In genomic region chr1:97969765-97970164, GRCm38 (mm10) we compare ENCODE assay signal across 28 mouse cellular contexts.
DNase-seq lines count a peak whose midpoint lies in the region; ATAC-seq and TF ChIP-seq lines count a peak whose summit lies in the region.
"Had no signal": no experiment of that assay in that cellular context is flagged by ENCODE, and none has a peak within 500 bp of the region (broad histone marks: within the 10 kb centered on the region; RNA-seq: fewer than 3 reads in every experiment).

No protein-coding gene starts in this region.

- H3K4me3 ChIP-seq in heart, embryonic 13.5 days: no peak overlapping the region
- no peak overlapping the region for H3K4me3 ChIP-seq in intestine, embryonic 15.5 days (replicated peaks)
- H3K4me3 ChIP-seq in intestine, postnatal 0 days (ENCODE audit: low read depth, low read length): no peak overlapping the region
- H3K4me3 ChIP-seq in intestine, embryonic 16.5 days (ENCODE audit: low read length): no peak overlapping the region
- H3K4me3 ChIP-seq: embryonic facial prominence, embryonic 13.5 days; embryonic facial prominence, embryonic 15.5 days; erythroblast, embryonic 14.5 days; forebrain, embryonic 10.5 days; forebrain, embryonic 12.5 days had no signal

- DNase-seq in heart, postnatal 14 days: no peak
- DNase-seq: adrenal gland, adult 2 months; adrenal gland, postnatal 10 days; adrenal gland, postnatal 25 days; B cell, adult 2 months; cerebellum, adult 11 months; cerebellum, adult 18-20 months; cerebellum, adult 8-10 months; cerebellum, adult 9-11 months; cerebellum, postnatal 14 days; cerebellum, postnatal 36 days; embryo, embryonic 11 days had no signal

- 44% methylated on average over 4 of the region's 4 CpGs for WGBS in heart, embryonic 13.5 days
- 49% methylated on average over 4 of the region's 4 CpGs for WGBS in intestine, embryonic 15.5 days
- 33% methylated on average over 4 of the region's 4 CpGs for WGBS in intestine, postnatal 0 days
- 57% methylated on average over 4 of the region's 4 CpGs for WGBS in intestine, embryonic 16.5 days

- no peak for TF ChIP-seq CTCF in intestine, postnatal 0 days (IDR thresholded peaks at IDR 0.05; ENCODE audit: low read depth)

- no peak overlapping the region for H3K4me2 ChIP-seq in heart, embryonic 13.5 days
- H3K4me2 ChIP-seq in intestine, embryonic 15.5 days (replicated peaks): no peak overlapping the region
- no peak overlapping the region for H3K4me2 ChIP-seq in intestine, postnatal 0 days (replicated peaks; ENCODE audit: low read depth)
- no peak overlapping the region for H3K4me2 ChIP-seq in intestine, embryonic 16.5 days (ENCODE audit: low read depth, low read length)
- H3K4me2 ChIP-seq: embryonic facial prominence, embryonic 13.5 days; embryonic facial prominence, embryonic 15.5 days; forebrain, embryonic 12.5 days had no signal

- H3K27me3 ChIP-seq in heart, embryonic 13.5 days (replicated peaks): no peaks in the 10 kb centered on the region
- no peaks in the 10 kb centered on the region for H3K27me3 ChIP-seq in intestine, embryonic 15.5 days (replicated peaks)
- no peaks in the 10 kb centered on the region for H3K27me3 ChIP-seq in intestine, postnatal 0 days (replicated peaks; ENCODE audit: control insufficient read depth, insufficient read depth, low read length)
- H3K27me3 ChIP-seq in intestine, embryonic 16.5 days (replicated peaks; ENCODE audit: control insufficient read depth, insufficient read depth, low read length): no peaks in the 10 kb centered on the region
- H3K27me3 ChIP-seq: CH12.LX; embryonic facial prominence, embryonic 13.5 days; embryonic facial prominence, embryonic 15.5 days; forebrain, embryonic 12.5 days; Patski had no signal

- H3K27ac ChIP-seq in heart, embryonic 13.5 days (replicated peaks): peak overlapping the region; percentile 33; the same call in 1 of the 2 replicates
- H3K27ac ChIP-seq in intestine, embryonic 15.5 days: no peak overlapping the region
- H3K27ac ChIP-seq in intestine, postnatal 0 days (ENCODE audit: low read depth, low read length): no peak overlapping the region
- no peak overlapping the region for H3K27ac ChIP-seq in intestine, embryonic 16.5 days (ENCODE audit: low read length)
- H3K27ac ChIP-seq: embryonic facial prominence, embryonic 13.5 days; embryonic facial prominence, embryonic 15.5 days; forebrain, embryonic 10.5 days; forebrain, embryonic 12.5 days had no signal

- no peaks in the 10 kb centered on the region for H3K9me3 ChIP-seq in heart, embryonic 13.5 days
- H3K9me3 ChIP-seq in intestine, embryonic 15.5 days: no peaks in the 10 kb centered on the region
- no peaks in the 10 kb centered on the region for H3K9me3 ChIP-seq in intestine, postnatal 0 days (ENCODE audit: control insufficient read depth)
- H3K9me3 ChIP-seq in intestine, embryonic 16.5 days (ENCODE audit: control insufficient read depth, low read length): no peaks in the 10 kb centered on the region
- H3K9me3 ChIP-seq: embryonic facial prominence, embryonic 13.5 days; embryonic facial prominence, embryonic 15.5 days; forebrain, embryonic 10.5 days; forebrain, embryonic 12.5 days had no signal

- intact Hi-C loops in heart, postnatal 14 days (cut with DNase I): loop anchor here (10.0 kb wide), 1 partner anchor 195 kb away; no protein-coding TSS in a partner anchor

- peaks cover 51% of the 10 kb centered on the region for H3K36me3 ChIP-seq in heart, embryonic 13.5 days
- H3K36me3 ChIP-seq in intestine, embryonic 15.5 days: no peaks in the 10 kb centered on the region
- H3K36me3 ChIP-seq in intestine, postnatal 0 days (ENCODE audit: control insufficient read depth, insufficient read depth): 0 out of 2 replicates have a peak, but pooled peaks cover 3% of the 10 kb centered on the region
- H3K36me3 ChIP-seq in intestine, embryonic 16.5 days (ENCODE audit: control insufficient read depth, insufficient read depth, low read length): no peaks in the 10 kb centered on the region
- H3K36me3 ChIP-seq: embryonic facial prominence, embryonic 13.5 days; embryonic facial prominence, embryonic 15.5 days; forebrain, embryonic 10.5 days; forebrain, embryonic 12.5 days; G1E had no signal

- peaks cover 55% of the 10 kb centered on the region for H3K4me1 ChIP-seq in heart, embryonic 13.5 days
- no peaks in the 10 kb centered on the region for H3K4me1 ChIP-seq in intestine, embryonic 15.5 days (replicated peaks)
- no peaks in the 10 kb centered on the region for H3K4me1 ChIP-seq in intestine, postnatal 0 days (replicated peaks; ENCODE audit: control insufficient read depth, insufficient read depth, low read length)
- H3K4me1 ChIP-seq in intestine, embryonic 16.5 days (ENCODE audit: control insufficient read depth, insufficient read depth, low read length): no peaks in the 10 kb centered on the region
- H3K4me1 ChIP-seq: embryonic facial prominence, embryonic 13.5 days; embryonic facial prominence, embryonic 15.5 days had no signal

- ATAC-seq in heart, embryonic 13.5 days (ENCODE audit: extremely low read depth, insufficient number of reproducible peaks, low FRiP score, low TSS enrichment): no peak
- ATAC-seq in intestine, embryonic 15.5 days: peak; percentile 72
- no peak for ATAC-seq in intestine, postnatal 0 days
- ATAC-seq in intestine, embryonic 16.5 days: peak; percentile 66
- ATAC-seq: activated CD4-positive, CD25-positive, alpha-beta regulatory T cell, adult 4 months; CD4-positive, CD25-positive, alpha-beta regulatory T cell, adult 4 months; forebrain, embryonic 14.5 days; forebrain, embryonic 16.5 days; Patski had no signal

- H3K9ac ChIP-seq in heart, embryonic 13.5 days: no peak overlapping the region
- H3K9ac ChIP-seq in intestine, embryonic 15.5 days: no peak overlapping the region
- H3K9ac ChIP-seq in intestine, postnatal 0 days (ENCODE audit: low read depth, low read length): no peak overlapping the region
- H3K9ac ChIP-seq in intestine, embryonic 16.5 days (ENCODE audit: low read depth, low read length): no peak overlapping the region
- H3K9ac ChIP-seq: embryonic facial prominence, embryonic 13.5 days; embryonic facial prominence, embryonic 15.5 days; forebrain, embryonic 12.5 days had no signal

Comparison
In these comparisons a context has a peak if more than half of its experiments do, and no peak if none do; other contexts are left out.
1. ATAC-seq: peak in intestine, embryonic 15.5 days (single experiment) and intestine, embryonic 16.5 days (single experiment); none in heart, embryonic 13.5 days (single experiment) and intestine, postnatal 0 days (single experiment).